Mouse (Mus musculus) adrenal gland, adult 2 months (tissue): ENCODE measurements around the gene Nanp. TPM values are rescaled to one million over a fixed set of nuclear protein-coding genes. Genes with fewer than 3 reads are reported as not detected.

Experiments used
- DNase-seq: peaks from one replicate; pipeline ENCODE4 v3.0.0; 2021
- polyA plus RNA-seq: library from polyadenylated mRNA; depleted of rRNA; stranded (reverse); fragments of >200 nt; gene quantifications from 2 replicates; pipeline ENCODE4 v1.2.3, GENCODE M21; 2012; rRNA removed
- total RNA-seq, 2 experiments: library from RNA; stranded (reverse); gene quantifications; 2 replicates each; pipeline ENCODE4 v1.2.3; 2021

The Nanp gene
- total and polyA plus RNA-seq, 3 experiments = 0.64 to 11.4 (median 6.2) TPM

DNA sequence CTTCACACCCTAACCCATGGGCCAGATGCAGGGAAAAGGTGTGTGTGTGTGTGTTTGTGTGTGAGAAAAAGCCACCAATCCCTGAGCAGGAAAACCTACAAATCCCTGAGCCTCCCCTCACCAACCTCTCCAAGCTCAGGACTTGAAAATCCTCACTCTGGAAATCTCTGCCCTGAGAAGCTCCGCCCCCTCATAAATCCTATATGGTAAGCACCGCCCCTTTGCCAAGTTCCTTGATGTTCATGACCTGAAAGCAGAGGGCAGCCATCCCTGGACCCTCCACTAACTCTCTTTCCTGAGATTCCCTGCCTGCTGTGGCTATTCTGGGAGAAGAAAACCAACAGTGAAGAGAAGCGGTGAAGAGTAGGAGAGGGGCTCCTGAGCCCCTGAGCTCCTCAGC lies 40.2 kb downstream of the Nanp start:
- no peak for DNase-seq

GRCm38 (mm10) chr2:150997618-150998017 lies 41.6 kb downstream of the Nanp start:
- DNase-seq = no peak

DNA sequence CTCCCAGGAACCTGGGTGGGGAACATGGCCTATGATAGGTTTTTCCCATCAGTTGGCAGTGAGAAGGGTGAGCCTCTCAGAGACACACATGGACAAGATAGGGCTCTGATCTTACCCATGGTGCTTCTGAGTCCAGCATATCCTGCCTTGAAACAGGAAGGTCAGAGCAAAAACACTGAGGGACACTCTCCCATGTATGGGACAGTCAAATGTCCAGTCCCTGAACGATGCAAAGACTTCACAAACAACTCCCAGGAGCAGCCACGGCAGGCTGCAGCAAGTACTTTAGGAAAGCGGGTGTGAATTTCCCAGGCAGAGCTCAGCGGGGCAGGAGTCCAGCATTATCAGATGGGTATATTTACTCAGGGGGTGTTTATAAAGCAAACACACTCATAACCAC lies 43.9 kb downstream of the Nanp start:
- DNase-seq = no peak

DNA sequence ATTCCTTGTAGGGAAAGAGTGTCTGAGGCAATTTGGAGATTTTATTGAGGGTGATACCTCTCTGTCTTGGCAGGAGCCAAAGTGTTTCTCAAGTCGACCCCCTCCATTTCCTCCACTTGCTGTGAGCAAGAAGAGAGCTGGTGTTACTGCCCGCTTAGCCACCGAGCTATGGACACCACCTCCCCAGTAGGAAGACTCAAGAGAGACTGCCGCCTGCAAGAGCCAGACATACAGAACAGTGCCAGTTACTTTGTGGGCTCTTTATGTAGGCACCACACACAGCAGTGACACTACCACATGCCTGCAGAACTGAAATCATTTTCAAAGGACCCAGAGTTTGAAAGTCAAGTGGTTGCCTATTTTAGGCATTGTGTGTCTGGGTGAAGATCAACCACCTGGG lies 48.1 kb downstream of the Nanp start:
- no peak for DNase-seq

- peak; percentile 31 for DNase-seq
These were observed 48.7 kb downstream of the Nanp start for GRCm38 (mm10) chr2:150990506-150990905.

DNA sequence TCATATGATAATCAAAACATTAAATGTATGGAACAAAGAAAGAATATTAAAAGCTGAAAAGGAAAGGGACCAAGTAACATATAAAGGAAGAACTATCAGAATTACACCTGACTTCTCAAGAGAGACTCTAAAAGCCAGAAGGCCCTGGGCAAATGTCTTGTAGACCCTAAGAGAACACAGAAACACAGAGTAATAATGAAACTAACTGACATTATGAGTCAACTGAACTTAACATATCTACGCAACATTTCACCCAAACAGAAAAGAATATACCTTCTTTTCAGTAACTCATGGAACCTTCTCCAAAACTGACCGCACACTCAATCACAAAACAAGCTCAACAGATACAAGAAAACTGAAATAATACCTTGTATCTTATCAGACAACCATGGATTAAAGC lies 53.8 kb downstream of the Nanp start:
- no peak for DNase-seq

GRCm38 (mm10) chr2:150982051-150982450 lies 57.1 kb downstream of the Nanp start:
- no peak for DNase-seq

- no peak for DNase-seq
These were observed 57.7 kb downstream of the Nanp start for GRCm38 (mm10) chr2:150981524-150981923.

- DNase-seq = no peak
These were observed 59.2 kb downstream of the Nanp start for GRCm38 (mm10) chr2:150979861-150980620.

Other genes with a start within 250 kb of the Nanp start
- 10 to 100 TPM; 79.2 to 82.0 TPM for gene Abhd12, start 134.7 kb downstream of the Nanp start, total RNA-seq
- 45.5 and 46.9 TPM in 2 replicates for gene Abhd12, start 134.7 kb downstream of the Nanp start, polyA plus RNA-seq
- gene Gins1, start 134.0 kb downstream of the Nanp start, total RNA-seq = 1 to 10 TPM; 1.5 to 2.7 TPM
- gene Gins1, start 134.0 kb downstream of the Nanp start, polyA plus RNA-seq = 0.65 and 0.70 TPM in 2 replicates
- gene Ninl, start within 50 bp of the Nanp start, total RNA-seq = 10 to 100 TPM; 14.6 to 22.1 TPM
- 9.6 and 10.4 TPM in 2 replicates for gene Ninl, start within 50 bp of the Nanp start, polyA plus RNA-seq
- gene Gm14151, start 53.0 kb upstream of the Nanp start, total RNA-seq = not detected
- gene Gm14151, start 53.0 kb upstream of the Nanp start, polyA plus RNA-seq = not detected in 2 replicates
- gene Gm14147, start 58.8 kb upstream of the Nanp start, total RNA-seq = not detected
- not detected in 2 replicates for gene Gm14147, start 58.8 kb upstream of the Nanp start, polyA plus RNA-seq